8 mouse cellular contexts compared by ENCODE assay signal in genomic region chr14:103899111-103899814, GRCm38 (mm10). TPM values are rescaled to one million over a fixed set of nuclear protein-coding genes. Genes with fewer than 3 reads are reported as not detected.
DNase-seq lines count a peak whose midpoint lies in the region; ATAC-seq and TF ChIP-seq lines count a peak whose summit lies in the region.

No protein-coding gene starts in this region.

- peak overlapping the region; percentile 41 for H3K4me2 ChIP-seq in limb, embryonic 15.5 days
- H3K4me2 ChIP-seq in midbrain, postnatal 0 days (ENCODE audit: low read depth, low read length, poor library complexity, severe bottlenecking) = peak overlapping the region; percentile 50

- intact Hi-C loops in heart, adult 2 months (cut with DNase I) = no loop called here

- no peak for ATAC-seq in limb, embryonic 15.5 days (ENCODE audit: insufficient number of reproducible peaks, low FRiP score, low TSS enrichment, low read depth)
- ATAC-seq in midbrain, postnatal 0 days (ENCODE audit: low FRiP score) = peak; percentile 88

- TF ChIP-seq CTCF in heart, adult 2 months (IDR thresholded peaks at IDR 0.05) = no peak
- no peak for TF ChIP-seq CTCF in kidney, adult 2 months (conservative IDR thresholded peaks at IDR 0.05; ENCODE audit: insufficient read depth, insufficient read length, low read depth, low read length)
- no peak for TF ChIP-seq CTCF in midbrain, postnatal 0 days (IDR thresholded peaks at IDR 0.05)

- H3K79me2 ChIP-seq in heart, adult 2 months (replicated peaks; ENCODE audit: control insufficient read depth, insufficient read depth, low read length) = no peaks in the 10 kb centered on the region

- TF ChIP-seq EP300 in heart, adult 2 months (IDR thresholded peaks at IDR 0.05; ENCODE audit: insufficient read depth, low read depth, low read length) = no peak

- H3K9me3 ChIP-seq in limb, embryonic 15.5 days = no peaks in the 10 kb centered on the region
- H3K9me3 ChIP-seq in midbrain, postnatal 0 days (ENCODE audit: low read length) = no peaks in the 10 kb centered on the region

- TF ChIP-seq POLR2A in heart, adult 2 months (IDR thresholded peaks at IDR 0.05; ENCODE audit: insufficient read depth, low read depth, low read length) = no peak
- no peak for TF ChIP-seq POLR2A in kidney, adult 2 months (IDR thresholded peaks at IDR 0.05; ENCODE audit: low read depth, low read length)

- H3K9ac ChIP-seq in heart, adult 2 months (ENCODE audit: low read depth, low read length) = no peak overlapping the region
- no peak overlapping the region for H3K9ac ChIP-seq in limb, embryonic 15.5 days
- H3K9ac ChIP-seq in midbrain, postnatal 0 days (replicated peaks; ENCODE audit: low read length, poor library complexity, severe bottlenecking) = 0 out of 2 replicates have a peak overlapping the region, but pooled peaks have one; percentile 9

- H3K4me3 ChIP-seq in heart, adult 2 months = peak overlapping the region; percentile 24
- H3K4me3 ChIP-seq in kidney, adult 2 months (ENCODE audit: insufficient read depth, low read depth, low read length) = 0 out of 2 replicates have a peak overlapping the region, but pooled peaks have one; percentile 0
- peak overlapping the region; percentile 22 for H3K4me3 ChIP-seq in limb, embryonic 15.5 days
- H3K4me3 ChIP-seq in midbrain, postnatal 0 days (ENCODE audit: low read depth, low read length) = peak overlapping the region; percentile 25

- no peaks in the 10 kb centered on the region for H3K4me1 ChIP-seq in heart, adult 2 months (ENCODE audit: control insufficient read depth, insufficient read depth, low read length)
- H3K4me1 ChIP-seq in kidney, adult 2 months (ENCODE audit: control insufficient read depth, insufficient read depth, low read length) = no peaks in the 10 kb centered on the region; the same call in 1 of the 2 replicates
- H3K4me1 ChIP-seq in limb, embryonic 15.5 days = 0 out of 2 replicates have a peak, but pooled peaks cover 6% of the 10 kb centered on the region
- H3K4me1 ChIP-seq in midbrain, postnatal 0 days (ENCODE audit: insufficient read depth, low read length) = no peaks in the 10 kb centered on the region

- H3K27me3 ChIP-seq in heart, adult 2 months (ENCODE audit: control insufficient read depth, insufficient read depth, low read length) = no peaks in the 10 kb centered on the region
- no peaks in the 10 kb centered on the region for H3K27me3 ChIP-seq in kidney, adult 2 months (replicated peaks; ENCODE audit: control insufficient read depth, insufficient read depth, low read length)
- no peaks in the 10 kb centered on the region for H3K27me3 ChIP-seq in limb, embryonic 15.5 days
- H3K27me3 ChIP-seq in midbrain, postnatal 0 days (ENCODE audit: insufficient read depth, low read length) = no peaks in the 10 kb centered on the region

- 19% methylated on average over 22 of the region's 22 CpGs for WGBS in heart, adult 2 months
- WGBS in kidney, adult 2 months = 13% methylated on average over 22 of the region's 22 CpGs
- 21% methylated on average over 22 of the region's 22 CpGs for WGBS in limb, embryonic 15.5 days
- 4% methylated on average over 22 of the region's 22 CpGs for WGBS in midbrain, postnatal 0 days

- H3K27ac ChIP-seq in heart, adult 2 months = no peak overlapping the region; the same call in 1 of the 2 replicates
- no peak overlapping the region for H3K27ac ChIP-seq in kidney, adult 2 months (ENCODE audit: insufficient read depth, low read depth, low read length)
- H3K27ac ChIP-seq in limb, embryonic 15.5 days = no peak overlapping the region
- peak overlapping the region; percentile 44 for H3K27ac ChIP-seq in midbrain, postnatal 0 days (ENCODE audit: low read depth, low read length)

- H3K36me3 ChIP-seq in heart, adult 2 months (ENCODE audit: control insufficient read depth, insufficient read depth, low read length) = no peaks in the 10 kb centered on the region
- H3K36me3 ChIP-seq in kidney, adult 2 months (ENCODE audit: control insufficient read depth, insufficient read depth, low read length) = no peaks in the 10 kb centered on the region
- H3K36me3 ChIP-seq in limb, embryonic 15.5 days = no peaks in the 10 kb centered on the region
- H3K36me3 ChIP-seq in midbrain, postnatal 0 days (ENCODE audit: insufficient read depth, low read length) = no peaks in the 10 kb centered on the region

- DNase-seq in ZHBTc4 (ENCODE audit: low read depth, low spot score) (peak; percentile 69), adipocyte (ENCODE audit: low spot score) (no peak)
- peak; percentile 10 to 19 for DNase-seq in cerebellum, postnatal 4 days (ENCODE audit: low spot score in 2 of 2)
- peak in 1 of 2 experiments; percentile 12 for DNase-seq in heart, adult 2 months
- peak; percentile 46 for DNase-seq in kidney, adult 2 months
- DNase-seq in midbrain, postnatal 0 days (ENCODE audit: low spot score) = peak; percentile 84
- DNase-seq in ovary, postnatal 10 days (ENCODE audit: low spot score) = no peak

RNA-seq across cellular contexts. Expression of gene Ednrb, which starts 55.1 kb away (rescaled TPM):
- total RNA-seq in heart, adult 2 months (2021) = 10 to 100 TPM; 16.3 to 18.6 TPM
- polyA plus RNA-seq in heart, adult 2 months (2012; rRNA removed) = 8.0 and 9.2 TPM in 2 replicates
- 7.9 and 9.7 TPM in 2 replicates for polyA plus RNA-seq in kidney, adult 2 months (2012; rRNA removed)
- 21.6 and 28.1 TPM in 2 replicates for polyA plus RNA-seq in limb, embryonic 15.5 days (2015; fragmentation: Nextera tagmentation; extraction: Ambion mirVana)
- total RNA-seq in midbrain, postnatal 0 days (2014; rRNA removed) = 151 and 174 TPM in 2 replicates
- polyA plus RNA-seq in midbrain, postnatal 0 days (2015; fragmentation: Nextera tagmentation; extraction: Ambion mirVana) = 122 and 134 TPM in 2 replicates

Comparison
In these comparisons a context has a peak if more than half of its experiments do, and no peak if none do; other contexts are left out.
1. DNase-seq: peak in ZHBTc4 (single experiment), cerebellum, postnatal 4 days (2 of 2), kidney, adult 2 months (single experiment) and midbrain, postnatal 0 days (single experiment); none in adipocyte (single experiment) and ovary, postnatal 10 days (single experiment).
2. Peak in every context shown above with its lines, with median percentiles within 50 percentile points of each other: H3K4me3 ChIP-seq.